Mouse (Mus musculus) myocyte (in vitro differentiated cells): Measurements from ENCODE around the gene Fuz.

Source experiments
- CEBPB ChIP-seq: IDR thresholded peaks from 2 replicates; pipeline ENCODE4 v1.6.1; 2011; ENCODE audit warnings: mild to moderate bottlenecking, moderate library complexity; ENCODE audit not compliant: poor library complexity, insufficient read depth, severe bottlenecking
- E2F4 ChIP-seq: IDR thresholded peaks from one replicate; pipeline ENCODE4 v1.6.1; 2011; ENCODE audit warnings: mild to moderate bottlenecking, control low read depth, moderate library complexity; ENCODE audit not compliant: insufficient read depth
- MAX ChIP-seq: IDR thresholded peaks from one replicate; pipeline ENCODE4 v1.6.1; 2011; ENCODE audit warnings: low read depth, mild to moderate bottlenecking, control low read depth
- MYOD1 ChIP-seq, 3 experiments: IDR thresholded peaks; one replicate each; pipeline ENCODE4 v1.6.1; 2011; ENCODE audit warnings: control low read depth in 2 of 3, low read depth in 2 of 3, mild to moderate bottlenecking in 2 of 3, moderate library complexity in 1 of 3; ENCODE audit not compliant: insufficient read length in 2 of 3, control insufficient read depth in 1 of 3
- MYOG ChIP-seq, 3 experiments: IDR thresholded peaks; one replicate each; pipeline ENCODE4 v1.6.1; 2011; ENCODE audit warnings: control low read depth in 2 of 3, low read depth in 2 of 3, mild to moderate bottlenecking in 2 of 3; ENCODE audit not compliant: insufficient read length in 2 of 3, control insufficient read depth in 1 of 3, insufficient read depth in 1 of 3
- POLR2A ChIP-seq: IDR thresholded peaks from one replicate; pipeline ENCODE4 v1.6.1; 2011; ENCODE audit warnings: low read depth, mild to moderate bottlenecking, control low read depth, moderate library complexity; ENCODE audit not compliant: insufficient read length
- TCF12 ChIP-seq: IDR thresholded peaks from one replicate; pipeline ENCODE4 v1.6.1; 2011; ENCODE audit warnings: mild to moderate bottlenecking, control low read depth; ENCODE audit not compliant: poor library complexity, insufficient read depth, severe bottlenecking
- TCF3 ChIP-seq: IDR thresholded peaks from one replicate; pipeline ENCODE4 v1.6.1; 2011; ENCODE audit warnings: low read depth, control low read depth; ENCODE audit not compliant: insufficient read length
- USF1 ChIP-seq: IDR thresholded peaks from one replicate; pipeline ENCODE4 v1.6.1; 2011; ENCODE audit warnings: low read depth, mild to moderate bottlenecking, control low read depth, moderate library complexity

DNA sequence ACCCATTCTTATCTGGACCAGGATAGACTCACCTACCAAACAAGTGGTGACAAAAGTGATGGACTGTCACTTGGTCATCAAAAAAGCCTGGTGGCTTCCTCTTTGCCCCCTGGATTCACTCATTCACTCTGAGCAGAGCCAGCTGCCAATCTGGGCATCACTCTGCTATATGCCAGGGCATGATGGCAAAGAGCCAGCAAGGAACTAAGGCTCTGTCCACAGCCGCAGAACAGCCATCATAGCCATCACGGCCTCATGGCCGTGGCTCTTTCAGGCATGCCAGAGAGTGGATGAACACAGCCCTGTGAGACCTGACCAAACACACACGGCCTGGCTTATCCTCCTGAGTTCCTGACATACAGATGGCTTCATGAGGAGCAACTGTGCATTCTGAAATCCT lies 5.1 kb upstream of the Fuz start:
- TF ChIP-seq POLR2A = no peak
- TF ChIP-seq MYOD1 (IDR thresholded peaks at IDR 0.05; ENCODE audit: control insufficient read depth in 1 of 3, insufficient read length in 2 of 3, low read depth in 2 of 3) = no peak
- TF ChIP-seq MAX = no peak
- no peak for TF ChIP-seq CEBPB
- TF ChIP-seq MYOG (IDR thresholded peaks at IDR 0.05; ENCODE audit: control insufficient read depth in 1 of 3, insufficient read depth in 1 of 3, insufficient read length in 2 of 3, low read depth in 2 of 3) = no peak
- no peak for TF ChIP-seq USF1
- TF ChIP-seq E2F4 = no peak
- TF ChIP-seq TCF12 = no peak
- no peak for TF ChIP-seq TCF3
